Mouse (Mus musculus): ENCODE measurements around the gene Otos.

Otos gene

GRCm38 (mm10) chr1:92648673-92649072 is at the start of gene Otos:
TSS of gene Otos (minus strand) at chr1:92648841.
- in situ Hi-C loops (cut with MboI; ENCODE audit: unreplicated experiment in 2 of 2) = no loop called here

DNA sequence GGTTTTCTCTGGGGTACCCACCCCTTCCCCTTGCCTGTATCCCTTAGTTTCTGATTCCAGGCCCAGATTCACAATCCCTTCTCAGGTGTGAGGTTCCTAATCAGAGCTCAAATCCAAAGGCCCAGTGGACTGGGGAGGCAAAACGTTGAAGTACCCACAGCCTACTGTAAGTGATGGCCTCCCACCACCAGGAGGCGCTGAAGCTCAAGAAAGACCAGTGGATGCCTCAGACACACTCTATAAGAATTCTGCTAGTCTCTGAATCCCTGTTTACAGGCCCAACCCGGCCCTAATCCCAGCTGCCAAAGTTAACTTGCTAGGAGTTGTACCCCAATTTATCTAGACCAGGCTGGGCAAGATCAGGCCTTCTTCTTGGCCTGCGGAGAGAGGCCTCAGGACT is 48.2 kb upstream of the Otos start:
- in situ Hi-C loops (cut with MboI; ENCODE audit: unreplicated experiment in 2 of 2) = no loop called here

DNA sequence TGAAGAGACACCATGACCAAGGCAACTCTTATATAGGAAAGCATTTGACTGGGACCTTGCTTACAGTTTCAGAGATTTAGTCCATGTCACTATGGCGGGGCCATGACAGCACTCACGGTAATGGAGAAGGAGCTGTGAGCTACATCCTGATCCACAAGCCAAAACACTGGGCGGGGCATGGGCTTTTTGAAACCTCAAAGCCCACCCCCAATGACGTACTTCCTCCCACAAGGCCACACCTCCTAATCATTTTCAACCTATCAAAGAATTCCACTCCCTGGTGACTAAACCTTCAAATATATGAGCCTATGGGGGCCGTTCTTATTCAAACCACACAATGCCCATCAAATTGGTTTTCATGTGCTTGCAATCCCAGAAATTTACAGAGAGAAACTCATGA is 47.1 kb upstream of the Otos start:
- in situ Hi-C loops (cut with MboI; ENCODE audit: unreplicated experiment in 2 of 2) = no loop called here

GRCm38 (mm10) chr1:92691166-92691844 is 42.7 kb upstream of the Otos start:
- in situ Hi-C loops (cut with MboI; ENCODE audit: unreplicated experiment in 2 of 2) = no loop called here

DNA sequence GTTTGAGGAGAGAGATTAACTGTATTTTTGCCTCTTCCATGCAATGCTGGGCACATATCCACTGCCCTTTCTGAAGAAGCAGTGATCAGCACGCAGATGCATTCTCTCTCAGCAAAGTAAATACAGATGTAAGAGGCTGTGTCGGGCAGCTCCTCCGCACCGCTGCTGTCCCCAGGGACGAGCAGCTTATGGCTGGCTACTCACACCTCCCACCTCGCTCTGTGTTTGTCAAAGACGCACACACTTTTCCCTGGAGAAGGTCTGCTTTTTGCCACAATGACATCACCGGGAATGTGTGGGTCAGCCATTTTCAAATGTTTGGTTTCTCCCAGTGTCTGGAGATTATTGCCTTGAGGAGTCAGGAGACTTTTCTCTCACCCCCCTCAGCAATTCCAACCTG is 38.4 kb upstream of the Otos start:
- in situ Hi-C loops (cut with MboI; ENCODE audit: unreplicated experiment in 2 of 2) = no loop called here

DNA sequence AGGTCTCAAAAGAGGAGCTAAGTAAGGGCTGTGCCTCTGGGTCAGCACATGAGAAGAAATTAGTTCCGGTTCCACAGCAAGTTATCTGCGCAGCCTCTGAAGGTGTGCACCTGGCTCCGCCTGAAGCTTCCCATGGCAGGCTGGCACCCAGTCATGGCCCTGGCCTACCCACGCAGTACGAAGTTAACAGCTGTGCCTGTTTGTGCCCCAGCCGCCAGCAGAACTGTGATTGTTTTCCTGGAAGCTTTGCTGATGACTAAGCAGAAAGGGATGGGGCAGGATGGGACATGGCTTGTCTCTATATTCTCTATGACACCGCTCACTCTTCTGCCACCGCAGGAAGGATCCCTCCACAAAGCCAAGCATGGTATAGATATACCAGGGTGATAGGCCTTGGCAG is 34.5 kb upstream of the Otos start:
- in situ Hi-C loops (cut with MboI; ENCODE audit: unreplicated experiment in 2 of 2) = no loop called here

- in situ Hi-C loops (cut with MboI; ENCODE audit: unreplicated experiment in 2 of 2) = no loop called here
Observed at GRCm38 (mm10) chr1:92680668-92681603, 32.3 kb upstream of the Otos start.

GRCm38 (mm10) chr1:92678757-92679156 is 30.1 kb upstream of the Otos start:
- in situ Hi-C loops (cut with MboI; ENCODE audit: unreplicated experiment in 2 of 2) = no loop called here

GRCm38 (mm10) chr1:92676676-92676975 is 28.0 kb upstream of the Otos start:
- in situ Hi-C loops (cut with MboI; ENCODE audit: unreplicated experiment in 2 of 2) = no loop called here

- in situ Hi-C loops (cut with MboI; ENCODE audit: unreplicated experiment in 2 of 2) = no loop called here
Observed at GRCm38 (mm10) chr1:92675932-92676675, 27.5 kb upstream of the Otos start.

- in situ Hi-C loops (cut with MboI; ENCODE audit: unreplicated experiment in 2 of 2) = no loop called here
Observed at GRCm38 (mm10) chr1:92673258-92673782, 24.7 kb upstream of the Otos start.

DNA sequence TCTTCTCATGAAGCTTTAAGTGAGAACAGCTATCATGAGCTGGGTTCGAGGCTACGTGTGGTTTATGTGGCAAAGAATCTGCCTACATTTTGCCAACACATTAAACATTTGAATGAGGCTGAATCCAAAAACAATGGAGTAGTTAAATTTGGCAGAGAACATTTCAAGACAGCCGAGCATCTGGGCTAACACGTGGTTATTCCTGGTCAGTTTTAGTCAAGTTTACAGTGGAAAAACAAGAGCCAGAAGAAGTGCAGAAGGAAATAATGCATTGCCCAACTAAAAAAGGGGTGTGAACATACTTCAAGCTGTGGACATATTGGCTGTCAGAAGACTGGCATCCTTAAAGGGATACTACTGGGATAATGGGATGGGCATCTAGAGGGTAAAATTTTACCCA is 22.7 kb upstream of the Otos start:
- in situ Hi-C loops (cut with MboI; ENCODE audit: unreplicated experiment in 2 of 2) = no loop called here

DNA sequence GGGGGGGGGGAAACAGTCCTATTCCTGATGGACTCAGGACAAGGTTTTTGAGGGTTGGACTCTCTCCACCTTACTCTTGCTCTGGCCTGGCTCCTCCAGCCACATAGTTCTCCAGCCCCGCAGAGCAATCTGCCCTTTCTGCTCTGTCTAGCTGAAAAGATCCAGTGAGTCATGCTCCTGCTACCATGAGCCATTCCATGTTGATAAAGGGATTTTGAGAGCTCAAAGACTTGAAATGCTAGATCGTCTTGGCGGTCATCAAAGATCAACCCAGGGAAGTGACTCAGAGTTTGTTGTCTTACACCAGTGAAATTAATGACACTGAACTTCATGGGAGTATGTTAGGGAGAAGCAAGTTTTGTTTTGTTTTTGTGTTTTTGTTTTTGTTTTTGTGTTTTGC is 20.8 kb upstream of the Otos start:
- in situ Hi-C loops (cut with MboI; ENCODE audit: unreplicated experiment in 2 of 2) = no loop called here

DNA sequence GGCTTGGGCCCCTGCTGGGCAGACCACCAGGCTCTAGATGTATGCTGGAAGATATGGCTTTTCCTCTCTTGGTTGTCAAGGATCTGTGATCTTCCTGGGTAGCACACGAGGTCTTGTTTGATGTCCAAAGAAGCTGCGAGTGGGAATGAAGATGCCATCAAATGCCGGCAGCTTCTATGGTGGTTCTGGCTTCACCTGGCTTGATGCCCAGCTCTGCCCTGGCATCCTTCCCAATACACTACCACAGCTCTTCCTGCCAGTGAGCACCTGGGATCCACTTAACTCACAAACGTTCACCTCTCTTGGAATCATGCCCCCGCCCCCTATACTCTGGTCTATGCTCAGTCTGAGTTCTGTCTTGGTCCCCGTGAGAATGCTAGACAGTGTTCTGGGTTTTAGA is 18.5 kb upstream of the Otos start:
- in situ Hi-C loops (cut with MboI; ENCODE audit: unreplicated experiment in 2 of 2) = no loop called here

- in situ Hi-C loops (cut with MboI; ENCODE audit: unreplicated experiment in 2 of 2) = no loop called here
Observed at GRCm38 (mm10) chr1:92659392-92659791, 10.8 kb upstream of the Otos start.

DNA sequence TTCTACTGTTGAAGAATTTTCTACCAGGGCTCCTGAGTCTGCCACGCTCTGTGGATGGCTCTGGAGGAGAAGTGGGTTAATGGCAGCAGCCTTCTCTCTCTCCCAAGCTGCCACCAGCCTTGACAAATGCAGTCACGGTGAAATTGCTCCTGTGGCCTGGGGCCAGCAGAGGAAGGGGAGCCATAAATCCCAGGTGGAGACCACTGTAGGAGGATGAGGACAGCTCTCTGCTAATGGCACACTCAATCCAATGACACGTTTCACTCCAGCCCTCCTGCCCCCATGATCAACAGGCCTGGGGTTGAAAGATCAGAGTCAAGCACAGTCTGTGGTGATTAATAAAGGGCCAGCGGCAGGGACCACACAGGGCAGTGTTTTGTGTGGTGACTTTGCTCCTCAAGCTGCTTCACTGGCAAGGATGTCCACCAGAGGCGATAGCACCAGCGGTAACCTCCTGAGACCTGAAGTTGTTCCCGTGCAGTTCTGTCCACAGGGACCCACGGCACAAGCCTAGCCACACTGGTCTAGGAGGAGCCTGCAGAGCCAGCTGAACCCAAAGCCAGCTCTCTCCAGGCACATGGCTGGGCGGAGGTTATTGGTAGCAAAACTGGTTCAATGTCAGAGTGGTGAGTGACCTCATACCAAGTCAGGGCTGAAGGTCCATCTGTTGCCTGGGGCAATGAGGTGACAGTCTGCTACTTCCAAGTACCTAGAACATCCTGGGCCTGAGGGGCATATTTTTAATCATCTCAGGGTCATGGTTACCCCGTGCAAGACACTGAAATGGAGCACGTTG is 8.6 kb upstream of the Otos start:
- in situ Hi-C loops (cut with MboI; ENCODE audit: unreplicated experiment in 2 of 2) = no loop called here

DNA sequence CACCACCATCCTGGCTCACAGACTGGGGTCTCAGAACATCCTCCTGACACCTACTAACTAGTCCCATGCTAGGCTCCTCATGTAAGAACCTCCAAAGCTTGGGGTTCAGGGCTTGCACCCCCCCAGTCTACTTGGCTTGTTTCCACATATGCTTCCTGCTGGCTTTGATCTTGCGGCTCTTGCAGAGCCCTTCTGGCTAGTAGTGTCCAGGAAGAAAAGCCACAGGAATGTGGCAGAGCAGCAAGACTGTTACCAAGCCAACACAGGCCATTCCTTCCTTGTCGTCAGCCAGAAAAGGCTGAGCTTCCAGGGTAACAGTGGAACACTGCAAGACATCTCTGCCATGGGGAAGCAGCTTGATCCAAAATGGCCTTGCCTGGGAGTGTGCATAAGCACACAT is 6.0 kb upstream of the Otos start:
- in situ Hi-C loops (cut with MboI; ENCODE audit: unreplicated experiment in 2 of 2) = no loop called here

GRCm38 (mm10) chr1:92653179-92653578 is 4.5 kb upstream of the Otos start:
- in situ Hi-C loops (cut with MboI; ENCODE audit: unreplicated experiment in 2 of 2) = no loop called here

DNA sequence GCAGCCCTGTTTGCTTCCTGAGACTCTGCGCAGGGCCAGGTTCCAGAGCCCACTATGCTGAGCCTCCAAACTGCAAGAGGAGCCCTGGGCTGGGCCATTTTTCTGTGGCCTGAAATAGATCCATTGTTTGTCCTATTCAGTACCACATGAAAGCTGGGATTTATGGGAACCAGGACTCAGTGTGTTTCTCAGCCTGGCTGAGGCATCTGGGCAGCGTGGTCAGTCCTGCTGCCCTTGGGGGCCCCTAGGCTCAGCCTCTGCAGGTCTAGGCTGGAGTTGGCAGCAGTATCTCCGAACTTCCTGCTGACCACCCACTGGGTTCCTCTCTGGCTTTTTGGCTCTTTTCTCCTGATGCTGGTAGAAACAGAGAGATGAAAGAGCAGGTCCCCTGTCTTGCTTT is 2.8 kb upstream of the Otos start:
- in situ Hi-C loops (cut with MboI; ENCODE audit: unreplicated experiment in 2 of 2) = no loop called here

- in situ Hi-C loops (cut with MboI; ENCODE audit: unreplicated experiment in 2 of 2) = no loop called here
Observed at GRCm38 (mm10) chr1:92648197-92648596, 444 bp downstream of the Otos start.
